Mouse (Mus musculus) midbrain, embryonic 12.5 days (tissue): ENCODE results near the gene Ptprg. TPM values are rescaled to one million over a fixed set of nuclear protein-coding genes. Genes with fewer than 3 reads are reported as not detected.

Experiments used
- ATAC-seq: fragments of 200-750 bp; cut with Nextera tagmentation; 2 replicates; pipeline ENCODE4 v1.8.0; 2017; ENCODE audit warnings: low read depth, moderate TSS enrichment, moderate library complexity; ENCODE audit not compliant: low FRiP score
- H3K27ac ChIP-seq: fragments of 300-500 bp; sonication (generic); replicated peaks from 2 replicates; pipeline ENCODE4 v1.5.1; 2016; ENCODE audit warnings: mild to moderate bottlenecking
- H3K27me3 ChIP-seq: fragments of 300-500 bp; sonication (generic); 2 replicates; pipeline ENCODE4 v1.6.1; 2016; ENCODE audit warnings: mild to moderate bottlenecking
- H3K36me3 ChIP-seq: fragments of 300-500 bp; sonication (generic); 2 replicates; pipeline ENCODE4 v1.6.1; 2016
- H3K4me1 ChIP-seq: fragments of 300-500 bp; sonication (generic); 2 replicates; pipeline ENCODE4 v1.6.1; 2016
- H3K4me2 ChIP-seq: fragments of 300-500 bp; sonication (generic); replicated peaks from 2 replicates; pipeline ENCODE4 v1.6.1; 2016; ENCODE audit warnings: mild to moderate bottlenecking, moderate library complexity
- H3K4me3 ChIP-seq: fragments of 300-500 bp; sonication (generic); 2 replicates; pipeline ENCODE4 v1.5.1; 2016; ENCODE audit warnings: mild to moderate bottlenecking
- H3K9ac ChIP-seq: fragments of 300-500 bp; sonication (generic); replicated peaks from 2 replicates; pipeline ENCODE4 v1.6.1; 2016; ENCODE audit warnings: mild to moderate bottlenecking, moderate library complexity
- H3K9me3 ChIP-seq: fragments of 300-500 bp; sonication (generic); 2 replicates; pipeline ENCODE4 v1.6.1; 2016; ENCODE audit warnings: mild to moderate bottlenecking
- WGBS: fragments of 180-500 bp; shearing (Covaris S2); methylation state at CpG from one replicate; pipeline ENCODE4 v1.1.7; 2016; 5-methylcytosine and 5-hydroxymethylcytosine counted together
- polyA plus RNA-seq: library from polyadenylated mRNA; unstranded; fragments of >200 nt; fragmentation: Nextera tagmentation; extraction: Ambion mirVana; gene quantifications from 2 replicates; pipeline ENCODE4 v1.2.1, GENCODE M21; 2016

The Ptprg gene
- polyA plus RNA-seq, 1 experiment from 2014 or later: 47.4 TPM

- Histone ChIP-seq H3K4me2 (no peak overlapping the region), H3K27ac (no peak overlapping the region), H3K27me3 (no peaks in the 10 kb centered on the region), H3K4me1 (no peaks in the 10 kb centered on the region), H3K4me3 (no peak overlapping the region), H3K9me3 (0 out of 2 replicates have a peak, but pooled peaks cover 3% of the 10 kb centered on the region), H3K36me3 (no peaks in the 10 kb centered on the region), H3K9ac (no peak overlapping the region)
- 92% methylated on average over 16 of the region's 16 CpGs for WGBS
- no peak for ATAC-seq
These were observed 472.7 kb downstream of the Ptprg start for GRCm38 (mm10) chr14:12025812-12026728.

- 0 out of 2 replicates have a peak, but pooled peaks cover 3% of the 10 kb centered on the region for H3K9me3 ChIP-seq
These were observed 473.9 kb downstream of the Ptprg start for GRCm38 (mm10) chr14:12027247-12027646.

DNA sequence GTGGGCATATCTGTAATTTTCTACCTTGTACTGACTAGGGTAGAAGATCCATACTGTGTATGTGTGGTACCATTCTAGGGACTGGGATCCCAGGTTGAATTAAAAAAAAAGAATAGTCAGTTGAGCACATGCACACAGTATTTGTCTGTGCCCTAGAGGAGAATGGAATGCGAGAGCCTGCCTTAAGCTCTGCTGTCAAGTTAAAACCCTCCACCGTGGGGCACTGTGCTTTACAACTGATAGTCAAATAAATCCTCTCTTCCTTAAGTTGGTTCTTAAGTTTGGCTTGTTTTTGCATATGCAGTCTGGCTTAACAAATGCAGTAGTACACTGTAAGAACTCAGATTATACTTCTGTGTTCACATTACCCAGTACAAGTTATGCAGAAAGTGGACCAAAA lies 476.6 kb downstream of the Ptprg start:
- Histone ChIP-seq H3K4me2 (no peak overlapping the region), H3K4me3 (no peak overlapping the region), H3K36me3 (no peaks in the 10 kb centered on the region), H3K9ac (no peak overlapping the region), H3K27ac (no peak overlapping the region), H3K9me3 (0 out of 2 replicates have a peak, but pooled peaks cover 3% of the 10 kb centered on the region), H3K4me1 (no peaks in the 10 kb centered on the region), H3K27me3 (no peaks in the 10 kb centered on the region)
- WGBS: 67% methylated on average over 2 of the region's 2 CpGs
- no peak for ATAC-seq

More at GRCm38 (mm10) chr14:12027247-12027646, 473.9 kb downstream of the Ptprg start:
- H3K9ac ChIP-seq: no peak overlapping the region
- no peak overlapping the region for H3K27ac ChIP-seq
- ATAC-seq: no peak
- no peak overlapping the region for H3K4me2 ChIP-seq
- no peaks in the 10 kb centered on the region for H3K36me3 ChIP-seq
- 83% methylated on average over 8 of the region's 8 CpGs for WGBS
- no peaks in the 10 kb centered on the region for H3K27me3 ChIP-seq
- H3K4me1 ChIP-seq: no peaks in the 10 kb centered on the region
- no peak overlapping the region for H3K4me3 ChIP-seq

- WGBS: 92% methylated on average over 11 of the region's 11 CpGs
These were observed 483.4 kb downstream of the Ptprg start for GRCm38 (mm10) chr14:12036530-12037283.

GRCm38 (mm10) chr14:12039743-12040142 lies 486.4 kb downstream of the Ptprg start:
- 87% methylated on average over 3 of the region's 3 CpGs for WGBS
- ATAC-seq: no peak

More at GRCm38 (mm10) chr14:12036530-12037283, 483.4 kb downstream of the Ptprg start:
- no peaks in the 10 kb centered on the region for H3K27me3 ChIP-seq
- H3K4me2 ChIP-seq: no peak overlapping the region
- ATAC-seq: no peak
- H3K36me3 ChIP-seq: no peaks in the 10 kb centered on the region
- no peak overlapping the region for H3K9ac ChIP-seq
- H3K27ac ChIP-seq: no peak overlapping the region
- H3K4me3 ChIP-seq: no peak overlapping the region
- no peaks in the 10 kb centered on the region for H3K4me1 ChIP-seq
- H3K9me3 ChIP-seq: no peaks in the 10 kb centered on the region

GRCm38 (mm10) chr14:12041566-12041965 lies 488.2 kb downstream of the Ptprg start:
- no peak overlapping the region for H3K4me2 ChIP-seq
- no peaks in the 10 kb centered on the region for H3K27me3 ChIP-seq
- H3K36me3 ChIP-seq: no peaks in the 10 kb centered on the region
- H3K4me1 ChIP-seq: no peaks in the 10 kb centered on the region
- H3K9ac ChIP-seq: no peak overlapping the region
- 96% methylated on average over 6 of the region's 6 CpGs for WGBS
- no peak overlapping the region for H3K4me3 ChIP-seq
- H3K27ac ChIP-seq: no peak overlapping the region
- ATAC-seq: no peak
- H3K9me3 ChIP-seq: no peaks in the 10 kb centered on the region

More at GRCm38 (mm10) chr14:12039743-12040142, 486.4 kb downstream of the Ptprg start:
- Histone ChIP-seq H3K27ac (no peak overlapping the region), H3K36me3 (no peaks in the 10 kb centered on the region), H3K9me3 (no peaks in the 10 kb centered on the region), H3K9ac (no peak overlapping the region), H3K4me1 (no peaks in the 10 kb centered on the region), H3K4me3 (no peak overlapping the region), H3K27me3 (no peaks in the 10 kb centered on the region), H3K4me2 (no peak overlapping the region)

- Histone ChIP-seq H3K9me3 (no peaks in the 10 kb centered on the region), H3K4me3 (no peak overlapping the region), H3K27me3 (no peaks in the 10 kb centered on the region), H3K4me2 (no peak overlapping the region), H3K36me3 (no peaks in the 10 kb centered on the region), H3K27ac (no peak overlapping the region), H3K4me1 (no peaks in the 10 kb centered on the region), H3K9ac (no peak overlapping the region)
- WGBS: 90% methylated on average over 3 of the region's 3 CpGs
- ATAC-seq: no peak
These were observed 493.0 kb downstream of the Ptprg start for GRCm38 (mm10) chr14:12046226-12046882.

DNA sequence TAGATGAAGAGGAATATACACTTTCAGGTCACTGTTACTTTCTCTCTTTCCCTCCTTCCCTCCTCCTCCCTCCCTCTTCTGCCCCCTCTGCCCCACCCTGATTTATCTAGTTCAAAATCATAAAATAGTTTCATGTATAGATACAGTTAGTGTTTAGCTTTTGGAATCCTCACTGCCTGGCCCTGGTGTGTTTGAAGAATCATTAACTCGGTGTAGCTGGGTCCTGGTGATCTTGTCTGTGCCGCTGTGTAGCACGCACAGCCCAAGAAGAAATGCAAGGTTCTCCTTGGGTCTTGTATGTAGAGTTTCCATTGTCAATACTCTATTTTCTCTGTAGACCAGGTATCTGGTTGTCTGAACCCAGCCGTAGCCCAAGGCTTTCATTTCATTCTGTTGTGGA lies 494.3 kb downstream of the Ptprg start:
- no peak overlapping the region for H3K4me3 ChIP-seq
- WGBS: 98% methylated on average over 4 of the region's 4 CpGs

DNA sequence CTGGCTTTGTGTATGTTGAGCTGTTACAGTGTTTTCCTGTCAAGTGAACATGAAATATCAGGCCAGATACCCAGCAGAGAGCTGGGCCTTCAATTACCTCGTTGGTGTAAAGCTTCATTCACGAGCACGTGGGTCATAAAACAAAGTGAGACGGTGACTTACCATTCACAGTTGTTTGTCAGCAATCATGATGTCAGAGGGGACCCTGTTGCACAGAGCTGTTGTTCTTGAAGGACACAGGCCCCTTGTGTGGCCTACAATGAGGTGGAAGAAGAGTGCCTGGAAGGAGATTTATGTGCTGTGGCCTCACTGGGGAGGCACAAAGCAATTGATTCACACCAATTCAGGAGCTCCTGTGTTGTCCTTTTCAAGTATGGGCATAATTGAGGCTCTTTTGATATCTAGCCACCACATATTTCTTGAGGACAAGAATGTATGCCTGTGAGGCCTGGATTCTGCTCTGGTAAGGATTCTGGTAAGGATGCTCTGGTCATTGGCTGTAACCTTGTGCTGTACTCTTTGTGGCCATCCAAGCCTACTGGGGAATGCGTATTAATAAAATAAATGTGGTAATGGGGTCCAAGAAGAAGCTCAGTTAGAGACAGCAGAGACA lies 503.7 kb downstream of the Ptprg start:
- Histone ChIP-seq H3K36me3 (no peaks in the 10 kb centered on the region), H3K27ac (no peak overlapping the region), H3K4me1 (no peaks in the 10 kb centered on the region), H3K9ac (no peak overlapping the region), H3K4me2 (no peak overlapping the region), H3K4me3 (no peak overlapping the region), H3K27me3 (no peaks in the 10 kb centered on the region), H3K9me3 (no peaks in the 10 kb centered on the region)
- 86% methylated on average over 5 of the region's 5 CpGs for WGBS
- no peak for ATAC-seq

More for the DNA sequence above, 494.3 kb downstream of the Ptprg start:
- H3K9ac ChIP-seq: no peak overlapping the region
- ATAC-seq: no peak
- H3K36me3 ChIP-seq: no peaks in the 10 kb centered on the region
- no peaks in the 10 kb centered on the region for H3K4me1 ChIP-seq
- H3K9me3 ChIP-seq: no peaks in the 10 kb centered on the region
- no peak overlapping the region for H3K4me2 ChIP-seq
- H3K27me3 ChIP-seq: no peaks in the 10 kb centered on the region
- no peak overlapping the region for H3K27ac ChIP-seq

GRCm38 (mm10) chr14:12057856-12058255 lies 504.5 kb downstream of the Ptprg start:
- Histone ChIP-seq H3K4me2 (no peak overlapping the region), H3K9ac (no peak overlapping the region), H3K4me3 (no peak overlapping the region), H3K36me3 (no peaks in the 10 kb centered on the region), H3K4me1 (no peaks in the 10 kb centered on the region), H3K27ac (no peak overlapping the region), H3K27me3 (no peaks in the 10 kb centered on the region), H3K9me3 (no peaks in the 10 kb centered on the region)
- no peak for ATAC-seq
- 77% methylated on average over 2 of the region's 2 CpGs for WGBS

DNA sequence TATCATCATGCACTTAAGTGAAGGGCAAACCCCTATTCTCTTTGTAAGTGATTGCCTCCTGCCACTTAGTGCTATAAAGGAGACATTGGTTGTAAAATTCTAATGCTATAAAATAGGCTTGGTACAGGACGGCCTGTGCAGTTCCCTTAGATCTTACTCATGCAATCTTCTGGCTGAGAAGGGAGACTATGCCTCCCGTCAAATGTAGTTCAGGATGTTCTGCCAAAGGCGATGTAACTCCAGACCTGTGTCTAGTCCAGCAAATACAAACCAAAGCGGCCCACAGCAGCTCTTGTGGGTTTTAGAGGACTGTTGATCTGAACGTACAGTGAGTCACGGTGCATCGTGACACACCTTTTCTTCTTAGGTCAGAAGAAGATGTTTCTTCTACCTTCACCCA lies 505.8 kb downstream of the Ptprg start:
- no peak overlapping the region for H3K9ac ChIP-seq
- ATAC-seq: no peak
- 95% methylated on average over 7 of the region's 7 CpGs for WGBS
- H3K27ac ChIP-seq: no peak overlapping the region
- no peak overlapping the region for H3K4me3 ChIP-seq
- no peaks in the 10 kb centered on the region for H3K4me1 ChIP-seq
- no peaks in the 10 kb centered on the region for H3K9me3 ChIP-seq
- H3K4me2 ChIP-seq: no peak overlapping the region
- no peaks in the 10 kb centered on the region for H3K27me3 ChIP-seq
- no peaks in the 10 kb centered on the region for H3K36me3 ChIP-seq
